Mouse (Mus musculus): ENCODE measurements at regions not wholly inside any gene's neighbourhood (a gene's known extent, or its start where the extent isn't known, plus 50 kb on each side); places are given as distances from the start of the nearest gene placed in this dataset.

GRCm38 (mm10) chr4:8954356-8954914 lies 715.6 kb upstream of the Car8 start:
- DNase-seq (ENCODE audit: low spot score): peak; percentile 47

GRCm38 (mm10) chr4:8953181-8953580 lies 714.3 kb upstream of the Car8 start:
- DNase-seq (ENCODE audit: low spot score): no peak

GRCm38 (mm10) chr4:8949951-8950350 lies 711.1 kb upstream of the Car8 start:
- no peak for DNase-seq (ENCODE audit: low spot score)

- DNase-seq (ENCODE audit: low spot score): no peak
Observed at GRCm38 (mm10) chr4:8949537-8949936, 710.7 kb upstream of the Car8 start.

- no peak for DNase-seq (ENCODE audit: low spot score)
Observed at GRCm38 (mm10) chr4:8945116-8945515, 706.3 kb upstream of the Car8 start.

GRCm38 (mm10) chr4:8943080-8943479 lies 704.2 kb upstream of the Car8 start:
- no peak for DNase-seq (ENCODE audit: low spot score)

GRCm38 (mm10) chr4:8938948-8939411 lies 700.1 kb upstream of the Car8 start:
- DNase-seq (ENCODE audit: low spot score): peak; percentile 48

- no peak for DNase-seq (ENCODE audit: low spot score)
Observed at GRCm38 (mm10) chr4:8935899-8936298, 697.1 kb upstream of the Car8 start.

GRCm38 (mm10) chr4:8934541-8934940 lies 695.7 kb upstream of the Car8 start:
- no peak for DNase-seq (ENCODE audit: low spot score)

GRCm38 (mm10) chr4:8929346-8929745 lies 690.5 kb upstream of the Car8 start:
- DNase-seq (ENCODE audit: low spot score): no peak

- no peak for DNase-seq (ENCODE audit: low spot score)
Observed at GRCm38 (mm10) chr4:8928551-8929305, 689.9 kb upstream of the Car8 start.

GRCm38 (mm10) chr4:8927276-8927906 lies 688.5 kb upstream of the Car8 start:
- DNase-seq (ENCODE audit: low spot score): no peak

GRCm38 (mm10) chr4:8926642-8927275 lies 687.9 kb upstream of the Car8 start:
- peak; percentile 37 for DNase-seq (ENCODE audit: low spot score)

- no peak for DNase-seq (ENCODE audit: low spot score)
Observed at GRCm38 (mm10) chr4:8922695-8923363, 684.0 kb upstream of the Car8 start.

- DNase-seq (ENCODE audit: low spot score): no peak
Observed at GRCm38 (mm10) chr4:8921477-8922385, 682.9 kb upstream of the Car8 start.

GRCm38 (mm10) chr4:8920306-8920705 lies 681.5 kb upstream of the Car8 start:
- DNase-seq (ENCODE audit: low spot score): no peak

- DNase-seq (ENCODE audit: low spot score): no peak
Observed at GRCm38 (mm10) chr4:8919366-8919984, 680.6 kb upstream of the Car8 start.

Data from lung, postnatal 25 days (tissue).